In genomic region chr3:68494296-68495095, GRCm38 (mm10) we compare ENCODE assay signal across 8 mouse cellular contexts.
DNase-seq lines count a peak whose midpoint lies in the region; ATAC-seq and TF ChIP-seq lines count a peak whose summit lies in the region.

No protein-coding gene starts in this region.

- peak overlapping the region; percentile 69 for H3K9ac ChIP-seq in forebrain, embryonic 16.5 days (replicated peaks; ENCODE audit: low read depth, low read length)
- H3K9ac ChIP-seq in hindbrain, embryonic 16.5 days (ENCODE audit: low read depth, low read length), result peak overlapping the region; percentile 69
- H3K9ac ChIP-seq in liver, postnatal 0 days (replicated peaks), result peak overlapping the region; percentile 55

- TF ChIP-seq CTCF in liver, postnatal 0 days (IDR thresholded peaks at IDR 0.05; ENCODE audit: low read depth), result no peak

- H3K36me3 ChIP-seq in forebrain, embryonic 16.5 days (ENCODE audit: control insufficient read depth, insufficient read depth), result no peaks in the 10 kb centered on the region
- no peaks in the 10 kb centered on the region for H3K36me3 ChIP-seq in hindbrain, embryonic 16.5 days (ENCODE audit: control insufficient read depth, insufficient read depth, low read length)
- H3K36me3 ChIP-seq in liver, postnatal 0 days (replicated peaks; ENCODE audit: insufficient read depth, low read length), result no peaks in the 10 kb centered on the region

- TF ChIP-seq EP300 in liver, postnatal 0 days (IDR thresholded peaks at IDR 0.05; ENCODE audit: low read depth), result no peak

- H3K4me2 ChIP-seq in forebrain, embryonic 16.5 days (ENCODE audit: low read length), result peak overlapping the region; percentile 87
- H3K4me2 ChIP-seq in hindbrain, embryonic 16.5 days (ENCODE audit: low read length), result peak overlapping the region; percentile 98
- H3K4me2 ChIP-seq in liver, postnatal 0 days (ENCODE audit: low read depth, low read length), result peak overlapping the region; percentile 96

- H3K9me3 ChIP-seq in forebrain, embryonic 16.5 days (ENCODE audit: control insufficient read depth, low read length), result no peaks in the 10 kb centered on the region
- H3K9me3 ChIP-seq in hindbrain, embryonic 16.5 days (ENCODE audit: control insufficient read depth, low read length), result no peaks in the 10 kb centered on the region
- no peaks in the 10 kb centered on the region for H3K9me3 ChIP-seq in liver, postnatal 0 days (ENCODE audit: low read length)

- no peak for ATAC-seq in CD4-positive, CD25-positive, alpha-beta regulatory T cell, adult 4 months
- ATAC-seq in forebrain, embryonic 16.5 days, result peak; percentile 24
- ATAC-seq in hindbrain, embryonic 16.5 days, result peak; percentile 7; the same call in 1 of the 2 replicates
- no peak for ATAC-seq in liver, postnatal 0 days

- H3K27ac ChIP-seq in forebrain, embryonic 16.5 days (ENCODE audit: low read length), result peak overlapping the region; percentile 43
- peak overlapping the region; percentile 70 for H3K27ac ChIP-seq in hindbrain, embryonic 16.5 days (ENCODE audit: low read depth, low read length)
- peak overlapping the region; percentile 40; the same call in 1 of the 2 replicates for H3K27ac ChIP-seq in liver, postnatal 0 days (ENCODE audit: low read depth)

- WGBS in forebrain, embryonic 16.5 days, result under 1% methylated on average over 66 of the region's 68 CpGs
- WGBS in hindbrain, embryonic 16.5 days, result under 1% methylated on average over 66 of the region's 68 CpGs
- under 1% methylated on average over 67 of the region's 68 CpGs for WGBS in liver, postnatal 0 days (ENCODE audit: insufficient replicate concordance)

- H3K4me1 ChIP-seq in forebrain, embryonic 16.5 days (replicated peaks; ENCODE audit: control insufficient read depth, insufficient read depth, low read length), result peaks cover 25% of the 10 kb centered on the region
- peaks cover 4% of the 10 kb centered on the region; the same call in 1 of the 2 replicates for H3K4me1 ChIP-seq in hindbrain, embryonic 16.5 days (ENCODE audit: control insufficient read depth, insufficient read depth, low read depth, low read length)
- peaks cover 19% of the 10 kb centered on the region for H3K4me1 ChIP-seq in liver, postnatal 0 days (ENCODE audit: insufficient read depth)

- peak overlapping the region; percentile 62 for H3K4me3 ChIP-seq in forebrain, embryonic 16.5 days (replicated peaks; ENCODE audit: low read length)
- peak overlapping the region; percentile 79 for H3K4me3 ChIP-seq in hindbrain, embryonic 16.5 days (ENCODE audit: low read length)
- peak overlapping the region; percentile 60 for H3K4me3 ChIP-seq in liver, postnatal 0 days (ENCODE audit: low read depth, low read length)

- H3K27me3 ChIP-seq in forebrain, embryonic 16.5 days (replicated peaks; ENCODE audit: control insufficient read depth, insufficient read depth, low read length), result peaks cover 5% of the 10 kb centered on the region; the same call in 1 of the 2 replicates
- no peaks in the 10 kb centered on the region for H3K27me3 ChIP-seq in hindbrain, embryonic 16.5 days (replicated peaks; ENCODE audit: control insufficient read depth, insufficient read depth, low read length)
- H3K27me3 ChIP-seq in liver, postnatal 0 days (ENCODE audit: insufficient read depth, low read length), result peaks cover 43% of the 10 kb centered on the region

- DNase-seq in CD4-positive, CD25-positive, alpha-beta regulatory T cell, adult 2 months (ENCODE audit: low read depth, low spot score), result peak; percentile 1
- DNase-seq in urinary bladder, postnatal 14 days (ENCODE audit: low spot score), result peak; percentile 17
- no peak for DNase-seq in urinary bladder, postnatal 10 days (ENCODE audit: low spot score)
- peak; percentile 27 for DNase-seq in liver, postnatal 0 days
- peak; percentile 23 for DNase-seq in retina, postnatal 7 days (ENCODE audit: low read depth, low spot score)

Comparison
In these comparisons a context has a peak if more than half of its experiments do, and no peak if none do; other contexts are left out.
1. ATAC-seq: peak in forebrain, embryonic 16.5 days (single experiment) and hindbrain, embryonic 16.5 days (single experiment); none in CD4-positive, CD25-positive, alpha-beta regulatory T cell, adult 4 months (single experiment) and liver, postnatal 0 days (single experiment).
2. Peak in every context shown above with its lines, with median percentiles within 50 percentile points of each other: H3K27ac ChIP-seq, H3K4me2 ChIP-seq, H3K4me3 ChIP-seq and H3K9ac ChIP-seq.